Mouse (Mus musculus): ENCODE data around the gene Ksr1. TPM values are rescaled to one million over a fixed set of nuclear protein-coding genes. Genes with fewer than 3 reads are reported as not detected.

Ksr1 gene
- polyA plus RNA-seq, 1 experiment from 2014 or later: 4.3 TPM

DNA sequence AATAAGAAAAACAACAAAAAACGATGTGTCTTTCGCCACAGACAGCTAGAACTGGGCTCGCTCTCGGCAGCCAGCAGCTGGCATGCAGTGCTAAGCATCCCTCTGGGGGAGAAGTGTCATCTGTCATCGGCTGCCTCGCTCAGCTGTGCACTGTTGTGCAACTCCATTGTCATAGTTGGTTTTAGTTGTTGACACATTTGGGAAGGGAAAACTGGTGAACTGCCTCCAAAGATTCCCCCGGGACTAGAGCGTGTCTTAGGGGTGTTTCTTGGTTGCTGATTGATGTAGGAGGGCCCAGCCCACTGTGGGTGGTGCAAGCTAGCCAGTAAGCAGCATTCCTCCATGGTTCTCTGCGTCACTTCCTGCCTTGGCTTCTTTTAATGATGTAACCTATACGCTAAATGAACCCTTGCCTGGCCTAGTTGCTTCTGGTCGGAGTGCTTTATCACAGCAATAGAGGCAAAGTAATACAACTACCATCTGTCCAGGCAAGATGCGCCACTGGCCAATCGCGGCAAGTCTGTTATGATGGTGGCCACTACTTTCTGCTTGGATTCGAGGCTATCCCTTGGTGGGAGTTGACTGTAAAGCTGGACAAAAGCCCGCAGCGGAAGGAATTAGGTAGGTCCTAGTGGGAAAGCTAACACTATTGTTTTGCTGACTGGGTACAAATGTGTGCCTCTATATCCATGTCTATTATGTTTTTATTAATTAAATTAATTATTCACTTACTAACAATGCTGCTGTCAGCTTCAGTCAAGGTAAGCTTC is 172.6 kb downstream of the Ksr1 start:
- H3K4me3 ChIP-seq: no peak overlapping the region
- H3K4me1 ChIP-seq: peaks cover 12% of the 10 kb centered on the region; the same call in 1 of the 2 replicates
- no peaks in the 10 kb centered on the region for H3K36me3 ChIP-seq
- H3K4me2 ChIP-seq (replicated peaks): no peak overlapping the region
- ATAC-seq (ENCODE audit: low FRiP score, low read depth): no peak
- no peak overlapping the region for H3K9ac ChIP-seq (replicated peaks)
- H3K27ac ChIP-seq (replicated peaks): 0 out of 2 replicates have a peak overlapping the region, but pooled peaks have one; percentile 30
- no peaks in the 10 kb centered on the region for H3K9me3 ChIP-seq
- 75% methylated on average over 17 of the region's 17 CpGs for WGBS
- H3K27me3 ChIP-seq: no peaks in the 10 kb centered on the region

DNA sequence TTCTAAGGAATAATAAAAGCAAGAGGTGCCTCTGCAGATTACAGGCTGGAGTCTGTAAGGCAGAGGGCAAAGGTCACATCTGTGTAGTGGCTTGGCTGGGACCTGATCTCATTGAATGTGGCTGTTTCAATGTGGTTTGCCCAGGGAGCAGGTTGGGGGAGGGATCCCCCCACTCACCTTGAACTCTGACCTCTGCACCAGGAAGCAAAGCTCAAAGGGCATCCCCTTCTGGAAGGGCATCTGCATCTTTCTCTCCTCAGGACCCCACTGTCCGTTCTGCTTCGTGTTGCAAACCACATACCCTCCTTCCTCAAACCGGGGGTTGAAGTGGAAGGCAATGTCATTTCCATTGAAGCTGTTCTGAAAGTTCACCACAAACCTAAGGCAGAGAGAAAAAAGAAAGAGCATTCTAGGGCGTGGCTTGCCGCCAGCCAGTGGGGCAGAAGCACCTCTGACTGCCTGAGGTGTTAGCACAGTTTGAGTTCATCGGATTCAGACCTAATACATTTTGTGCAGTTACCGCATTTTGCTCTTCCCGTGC is 173.3 kb downstream of the Ksr1 start:
- H3K36me3 ChIP-seq: no peaks in the 10 kb centered on the region
- no peak overlapping the region for H3K9ac ChIP-seq (replicated peaks)
- H3K4me2 ChIP-seq (replicated peaks): no peak overlapping the region
- no peaks in the 10 kb centered on the region for H3K9me3 ChIP-seq
- WGBS: 64% methylated on average over 8 of the region's 8 CpGs
- no peak for ATAC-seq (ENCODE audit: low FRiP score, low read depth)
- H3K27ac ChIP-seq (replicated peaks): 0 out of 2 replicates have a peak overlapping the region, but pooled peaks have one; percentile 30
- H3K4me1 ChIP-seq: peaks cover 12% of the 10 kb centered on the region; the same call in 1 of the 2 replicates
- no peaks in the 10 kb centered on the region for H3K27me3 ChIP-seq
- H3K4me3 ChIP-seq: no peak overlapping the region

DNA sequence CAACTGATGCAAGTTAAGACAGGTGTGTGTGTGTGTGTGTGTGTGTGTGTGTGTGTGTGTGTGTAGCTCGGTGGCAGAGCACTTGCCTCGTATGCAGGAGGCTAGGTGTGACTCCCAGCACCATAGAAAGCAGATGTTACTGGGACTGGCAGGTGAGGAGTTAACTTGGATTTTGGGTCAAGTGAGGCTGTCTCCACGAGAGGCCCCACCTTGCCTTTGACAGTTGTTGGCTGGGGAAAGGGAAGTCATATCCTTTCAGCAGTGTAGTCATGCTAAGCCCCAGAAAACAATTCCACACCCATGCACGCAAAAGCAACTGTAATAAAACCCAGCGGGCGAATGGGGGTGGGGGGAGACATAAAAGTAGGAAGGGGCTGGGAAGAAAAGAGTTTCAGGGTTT is 173.9 kb downstream of the Ksr1 start:
- ATAC-seq (ENCODE audit: low FRiP score, low read depth): no peak
- Histone ChIP-seq H3K4me2 (replicated peaks) (no peak overlapping the region), H3K4me1 (peaks cover 12% of the 10 kb centered on the region; the same call in 1 of the 2 replicates), H3K9me3 (no peaks in the 10 kb centered on the region), H3K27ac (replicated peaks) (no peak overlapping the region), H3K27me3 (no peaks in the 10 kb centered on the region), H3K9ac (replicated peaks) (no peak overlapping the region), H3K4me3 (no peak overlapping the region), H3K36me3 (no peaks in the 10 kb centered on the region)
- WGBS: 61% methylated on average over 6 of the region's 6 CpGs

DNA sequence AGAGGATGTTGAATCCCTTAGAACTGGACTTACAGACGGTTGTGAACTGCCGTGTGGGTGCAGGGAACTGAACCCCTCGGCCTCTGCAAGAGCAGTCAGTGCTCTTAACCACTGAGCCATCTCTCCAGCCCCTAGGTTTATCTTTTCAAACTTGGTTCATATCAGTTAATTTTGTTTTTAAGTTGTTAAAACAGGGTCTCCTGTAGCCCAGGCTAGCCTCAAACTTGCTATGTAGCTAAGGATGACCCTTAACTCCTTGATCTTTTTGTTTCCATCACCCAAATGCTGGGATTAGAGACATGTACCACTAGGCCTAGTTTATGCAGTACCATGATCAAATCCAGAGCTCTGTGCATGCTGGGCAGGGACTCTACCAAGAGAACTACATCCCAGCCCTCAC is 174.5 kb downstream of the Ksr1 start:
- WGBS: 92% methylated on average over 3 of the region's 3 CpGs
- no peaks in the 10 kb centered on the region for H3K36me3 ChIP-seq
- no peak for ATAC-seq (ENCODE audit: low FRiP score, low read depth)
- H3K27ac ChIP-seq (replicated peaks): no peak overlapping the region
- H3K4me2 ChIP-seq (replicated peaks): no peak overlapping the region
- H3K4me3 ChIP-seq: no peak overlapping the region
- no peaks in the 10 kb centered on the region for H3K27me3 ChIP-seq
- H3K9me3 ChIP-seq: no peaks in the 10 kb centered on the region
- no peak overlapping the region for H3K9ac ChIP-seq (replicated peaks)
- peaks cover 12% of the 10 kb centered on the region; the same call in 1 of the 2 replicates for H3K4me1 ChIP-seq

DNA sequence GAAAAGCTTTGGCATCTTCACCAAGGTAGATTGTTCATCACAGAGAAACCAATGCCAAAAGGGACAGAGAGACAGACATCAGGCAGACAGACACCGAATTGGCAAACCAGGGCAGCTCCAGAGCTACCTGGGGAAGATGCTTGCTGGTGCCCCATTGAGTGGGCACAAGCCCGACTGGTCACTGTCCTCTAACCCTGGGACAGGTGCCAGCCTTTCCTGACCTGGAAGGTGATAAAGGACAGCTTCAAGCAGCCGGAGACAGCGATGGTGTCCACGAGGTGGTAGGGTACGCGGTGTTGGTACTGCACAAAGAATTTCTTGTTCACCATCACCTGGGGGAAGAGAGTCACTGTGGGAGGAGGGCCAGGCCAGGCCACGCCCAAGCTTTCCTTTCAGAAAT is 175.1 kb downstream of the Ksr1 start:
- no peaks in the 10 kb centered on the region for H3K27me3 ChIP-seq
- no peak overlapping the region for H3K4me3 ChIP-seq
- no peaks in the 10 kb centered on the region for H3K36me3 ChIP-seq
- no peak overlapping the region for H3K27ac ChIP-seq (replicated peaks)
- WGBS: 89% methylated on average over 8 of the region's 8 CpGs
- ATAC-seq (ENCODE audit: low FRiP score, low read depth): no peak
- no peak overlapping the region for H3K9ac ChIP-seq (replicated peaks)
- no peak overlapping the region for H3K4me2 ChIP-seq (replicated peaks)
- H3K4me1 ChIP-seq: peaks cover 12% of the 10 kb centered on the region; the same call in 1 of the 2 replicates
- no peaks in the 10 kb centered on the region for H3K9me3 ChIP-seq

DNA sequence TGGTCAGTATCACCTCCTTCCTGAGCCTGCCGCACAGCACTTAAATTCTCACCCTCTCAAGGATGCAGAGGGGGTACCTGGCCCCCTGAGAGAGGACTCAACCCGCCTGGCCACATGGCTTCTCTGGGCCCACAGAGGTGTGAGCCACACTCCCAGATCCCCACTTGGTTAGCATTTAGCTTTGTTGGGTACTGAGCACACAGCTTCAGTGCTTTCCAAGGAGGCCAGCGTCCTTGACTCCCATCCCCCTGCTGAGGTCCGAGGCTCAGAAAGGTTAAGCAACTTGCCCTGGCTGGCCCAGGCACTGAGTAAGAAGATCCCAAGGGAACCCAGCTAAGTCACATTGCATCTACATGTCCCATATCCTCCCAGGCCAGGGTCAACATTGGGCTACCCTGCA is 178.1 kb downstream of the Ksr1 start:
- Histone ChIP-seq H3K27ac (replicated peaks) (no peak overlapping the region), H3K4me3 (no peak overlapping the region), H3K9me3 (no peaks in the 10 kb centered on the region), H3K4me1 (peaks cover 10% of the 10 kb centered on the region; the same call in 1 of the 2 replicates), H3K36me3 (no peaks in the 10 kb centered on the region), H3K9ac (replicated peaks) (no peak overlapping the region), H3K4me2 (replicated peaks) (no peak overlapping the region), H3K27me3 (no peaks in the 10 kb centered on the region)
- no peak for ATAC-seq (ENCODE audit: low FRiP score, low read depth)
- 80% methylated on average over 4 of the region's 4 CpGs for WGBS

DNA sequence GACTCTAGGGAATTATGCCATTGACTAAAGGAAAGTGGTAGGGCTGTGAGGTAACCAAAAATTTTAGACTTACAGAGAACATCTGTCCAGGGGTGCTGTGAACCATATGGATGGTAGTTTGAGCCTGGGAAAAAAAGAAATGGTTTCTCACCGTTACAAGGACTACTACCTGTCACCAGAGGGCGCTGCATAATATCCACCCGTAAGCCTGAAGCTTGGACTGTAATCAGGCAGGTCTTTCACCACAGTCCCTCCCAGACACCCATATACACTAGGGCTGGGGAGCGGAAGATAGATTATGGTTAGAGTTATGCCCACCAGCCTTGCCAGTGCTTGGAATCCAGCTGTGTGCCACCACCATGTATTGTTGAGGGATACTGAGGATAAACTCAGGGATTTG is 178.8 kb downstream of the Ksr1 start:
- Histone ChIP-seq H3K36me3 (no peaks in the 10 kb centered on the region), H3K9ac (replicated peaks) (no peak overlapping the region), H3K4me3 (no peak overlapping the region), H3K27ac (replicated peaks) (no peak overlapping the region), H3K9me3 (no peaks in the 10 kb centered on the region), H3K4me1 (0 out of 2 replicates have a peak, but pooled peaks cover 2% of the 10 kb centered on the region), H3K4me2 (replicated peaks) (no peak overlapping the region), H3K27me3 (no peaks in the 10 kb centered on the region)
- WGBS: 24% methylated on average over 4 of the region's 4 CpGs
- no peak for ATAC-seq (ENCODE audit: low FRiP score, low read depth)

Other genes starting within 250 kb of the Ksr1 start
- gene Nos2, start 225.6 kb downstream of the Ksr1 start, polyA plus RNA-seq (2016; fragmentation: Nextera tagmentation; extraction: Ambion mirVana): 0.85 and 0.93 TPM in 2 replicates
- gene Lgals9, start 161.5 kb downstream of the Ksr1 start, polyA plus RNA-seq (2016; fragmentation: Nextera tagmentation; extraction: Ambion mirVana): 6.0 and 8.2 TPM in 2 replicates
- 490 and 507 TPM in 2 replicates for gene Wsb1, start 108.3 kb upstream of the Ksr1 start, polyA plus RNA-seq (2016; fragmentation: Nextera tagmentation; extraction: Ambion mirVana)
- not detected in 2 replicates for gene Gm9964, start 150.5 kb upstream of the Ksr1 start, polyA plus RNA-seq (2016; fragmentation: Nextera tagmentation; extraction: Ambion mirVana)
- 9.5 and 9.6 TPM in 2 replicates for gene Nf1, start 193.3 kb upstream of the Ksr1 start, polyA plus RNA-seq (2016; fragmentation: Nextera tagmentation; extraction: Ambion mirVana)

Measured in midbrain, embryonic 12.5 days (tissue).